9 mouse cellular contexts compared by ENCODE assay signal in genomic region chr2:34027445-34027844, GRCm38 (mm10).
DNase-seq lines count a peak whose midpoint lies in the region; ATAC-seq and TF ChIP-seq lines count a peak whose summit lies in the region.
"Had no signal": no experiment of that assay in that cellular context is flagged by ENCODE, and none has a peak within 500 bp of the region (broad histone marks: within the 10 kb centered on the region; RNA-seq: fewer than 3 reads in every experiment).

No protein-coding gene starts in this region.

- no peak for DNase-seq in kidney, postnatal 25 days
- peak; percentile 17 for DNase-seq in embryo, embryonic 11.5 days (ENCODE audit: low read depth, low spot score)
- peak; percentile 46 to 51 for DNase-seq in layer of hippocampus, adult 2 months (ENCODE audit: low spot score in 2 of 2)
- peak; percentile 57 for DNase-seq in midbrain, postnatal 0 days (ENCODE audit: low spot score)
- DNase-seq in frontal cortex, postnatal 36 days (ENCODE audit: low spot score in 2 of 2) = no peak
- DNase-seq in gastrocnemius, postnatal 14 days = no peak
- DNase-seq: kidney, adult 18-20 months had no signal

- no peaks in the 10 kb centered on the region for H3K9me3 ChIP-seq in kidney, embryonic 16.5 days (ENCODE audit: low read length)
- H3K9me3 ChIP-seq in midbrain, postnatal 0 days (ENCODE audit: low read length) = no peaks in the 10 kb centered on the region

- TF ChIP-seq CTCF in layer of hippocampus, adult 2 months (conservative IDR thresholded peaks at IDR 0.05) = no peak
- TF ChIP-seq CTCF in midbrain, postnatal 0 days (IDR thresholded peaks at IDR 0.05) = no peak

- H3K4me2 ChIP-seq in kidney, embryonic 16.5 days (replicated peaks; ENCODE audit: low read depth, low read length) = no peak overlapping the region
- no peak overlapping the region for H3K4me2 ChIP-seq in midbrain, postnatal 0 days (ENCODE audit: low read depth, low read length, poor library complexity, severe bottlenecking)

- intact Hi-C loops in gastrocnemius, postnatal 14 days (cut with DNase I; ENCODE audit: low total_unique reads) = no loop called here

- 43% methylated on average over 9 of the region's 9 CpGs for WGBS in kidney, embryonic 16.5 days
- WGBS in midbrain, postnatal 0 days = 16% methylated on average over 9 of the region's 9 CpGs

- no peaks in the 10 kb centered on the region for H3K27me3 ChIP-seq in kidney, embryonic 16.5 days (ENCODE audit: insufficient read depth, low read length)
- no peaks in the 10 kb centered on the region for H3K27me3 ChIP-seq in midbrain, postnatal 0 days (ENCODE audit: insufficient read depth, low read length)

- no peak overlapping the region for H3K27ac ChIP-seq in kidney, embryonic 16.5 days (ENCODE audit: low read length)
- peak overlapping the region; percentile 55 for H3K27ac ChIP-seq in layer of hippocampus, adult 2 months
- H3K27ac ChIP-seq in midbrain, postnatal 0 days (ENCODE audit: low read depth, low read length) = peak overlapping the region; percentile 28

- ATAC-seq in kidney, embryonic 16.5 days (ENCODE audit: low FRiP score, low TSS enrichment) = peak; percentile 52; the same call in 1 of the 2 replicates
- ATAC-seq in midbrain, postnatal 0 days (ENCODE audit: low FRiP score) = peak; percentile 77
- no peak for ATAC-seq in activated CD4-positive, CD25-positive, alpha-beta regulatory T cell, adult 4 months

- no peak overlapping the region for H3K9ac ChIP-seq in kidney, embryonic 16.5 days (replicated peaks; ENCODE audit: low read length)
- H3K9ac ChIP-seq in midbrain, postnatal 0 days (replicated peaks; ENCODE audit: low read length, poor library complexity, severe bottlenecking) = no peak overlapping the region

- H3K4me1 ChIP-seq in kidney, embryonic 16.5 days (ENCODE audit: insufficient read depth, low read length) = peaks cover 17% of the 10 kb centered on the region
- peaks cover 18% of the 10 kb centered on the region for H3K4me1 ChIP-seq in midbrain, postnatal 0 days (ENCODE audit: insufficient read depth, low read length)

- no peaks in the 10 kb centered on the region for H3K36me3 ChIP-seq in kidney, embryonic 16.5 days (ENCODE audit: insufficient read depth, low read length)
- H3K36me3 ChIP-seq in midbrain, postnatal 0 days (ENCODE audit: insufficient read depth, low read length) = no peaks in the 10 kb centered on the region

- no peak overlapping the region for H3K4me3 ChIP-seq in kidney, embryonic 16.5 days (ENCODE audit: low read length)
- H3K4me3 ChIP-seq in layer of hippocampus, adult 2 months = peak overlapping the region; percentile 2; the same call in 1 of the 2 replicates
- H3K4me3 ChIP-seq in midbrain, postnatal 0 days (ENCODE audit: low read depth, low read length) = no peak overlapping the region

Comparison
In these comparisons a context has a peak if more than half of its experiments do, and no peak if none do; other contexts are left out.
1. DNase-seq: peak in embryo, embryonic 11.5 days (single experiment), layer of hippocampus, adult 2 months (2 of 2) and midbrain, postnatal 0 days (single experiment); none in kidney, postnatal 25 days (0 of 2), frontal cortex, postnatal 36 days (0 of 2) and gastrocnemius, postnatal 14 days (single experiment).